In genomic region chr17:24171738-24172137, GRCm38 (mm10) we compare ENCODE assay signal across 18 mouse cellular contexts. TPM values are rescaled to one million over a fixed set of nuclear protein-coding genes. Genes with fewer than 3 reads are reported as not detected.
DNase-seq lines count a peak whose midpoint lies in the region; ATAC-seq and TF ChIP-seq lines count a peak whose summit lies in the region.
"Had no signal": no experiment of that assay in that cellular context is flagged by ENCODE, and none has a peak within 500 bp of the region (broad histone marks: within the 10 kb centered on the region; RNA-seq: fewer than 3 reads in every experiment).

No protein-coding gene starts in this region.

- no peaks in the 10 kb centered on the region for H3K36me3 ChIP-seq in lung, postnatal 0 days (ENCODE audit: insufficient read depth, low read length)
- H3K36me3 ChIP-seq in liver, embryonic 15.5 days (replicated peaks): peaks cover 13% of the 10 kb centered on the region
- peaks cover 13% of the 10 kb centered on the region for H3K36me3 ChIP-seq in embryonic facial prominence, embryonic 10.5 days (replicated peaks)

- no peaks in the 10 kb centered on the region for H3K9me3 ChIP-seq in lung, postnatal 0 days (ENCODE audit: low read length)
- H3K9me3 ChIP-seq in liver, embryonic 15.5 days (replicated peaks): no peaks in the 10 kb centered on the region
- H3K9me3 ChIP-seq in embryonic facial prominence, embryonic 10.5 days: no peaks in the 10 kb centered on the region
- H3K9me3 ChIP-seq: forebrain, embryonic 12.5 days; hindbrain, embryonic 12.5 days; limb, embryonic 15.5 days; midbrain, embryonic 10.5 days; neural tube, embryonic 13.5 days had no signal

- WGBS in lung, postnatal 0 days: 82% methylated on average over 4 of the region's 4 CpGs
- WGBS in lung, adult 2 months: 79% methylated on average over 4 of the region's 4 CpGs
- 70% methylated on average over 4 of the region's 4 CpGs for WGBS in liver, embryonic 15.5 days (ENCODE audit: insufficient replicate concordance)
- 89% methylated on average over 4 of the region's 4 CpGs for WGBS in embryonic facial prominence, embryonic 10.5 days

- no peak for ATAC-seq in lung, postnatal 0 days
- ATAC-seq in liver, embryonic 15.5 days (ENCODE audit: insufficient read depth): no peak
- peak; percentile 22; the same call in 1 of the 2 replicates for ATAC-seq in neutrophil, adult 5-6 weeks (ENCODE audit: extremely low read depth, insufficient number of reproducible peaks, low FRiP score, poor library complexity, severe bottlenecking)

- no peak for TF ChIP-seq EP300 in lung, postnatal 0 days (IDR thresholded peaks at IDR 0.05)

- H3K4me2 ChIP-seq in lung, postnatal 0 days (replicated peaks; ENCODE audit: low read depth, low read length): no peak overlapping the region
- H3K4me2 ChIP-seq in liver, embryonic 15.5 days: no peak overlapping the region
- H3K4me2 ChIP-seq: forebrain, embryonic 12.5 days; hindbrain, embryonic 12.5 days; limb, embryonic 15.5 days; neural tube, embryonic 13.5 days had no signal

- H3K9ac ChIP-seq in lung, postnatal 0 days (replicated peaks; ENCODE audit: low read depth): no peak overlapping the region
- no peak overlapping the region for H3K9ac ChIP-seq in liver, embryonic 15.5 days
- H3K9ac ChIP-seq: forebrain, embryonic 12.5 days; hindbrain, embryonic 12.5 days; limb, embryonic 15.5 days; neural tube, embryonic 13.5 days had no signal

- peak; percentile 20 for DNase-seq in lung, postnatal 0 days (ENCODE audit: low spot score)
- no peak for DNase-seq in lung, adult 2 months
- no peak for DNase-seq in retina, embryonic 14.5 days (ENCODE audit: low spot score)
- DNase-seq in embryonic facial prominence, embryonic 10.5 days (ENCODE audit: low spot score): no peak
- DNase-seq: adrenal gland, postnatal 36 days; cerebellum, adult 2 months; gastrocnemius, postnatal 14 days; heart, postnatal 10 days; kidney, adult 8-10 months; kidney, postnatal 25 days had no signal

- no peak for TF ChIP-seq POLR2A in lung, adult 2 months (IDR thresholded peaks at IDR 0.05; ENCODE audit: borderline replicate concordance, extremely low read depth, low read depth, low read length)
- TF ChIP-seq POLR2A in bone marrow macrophage, adult 2 months (IDR thresholded peaks at IDR 0.05; ENCODE audit: borderline replicate concordance, low read depth, low read length): peak; percentile 49; the same call in 1 of the 2 replicates

- no peaks in the 10 kb centered on the region for H3K27me3 ChIP-seq in lung, postnatal 0 days (replicated peaks; ENCODE audit: insufficient read depth, low read length)
- H3K27me3 ChIP-seq in liver, embryonic 15.5 days: no peaks in the 10 kb centered on the region
- no peaks in the 10 kb centered on the region for H3K27me3 ChIP-seq in embryonic facial prominence, embryonic 10.5 days (replicated peaks; ENCODE audit: low read depth, poor library complexity, severe bottlenecking)
- H3K27me3 ChIP-seq: limb, embryonic 15.5 days; neural tube, embryonic 13.5 days had no signal

- no peak overlapping the region for H3K4me3 ChIP-seq in lung, postnatal 0 days (ENCODE audit: low read depth, low read length)
- no peak overlapping the region for H3K4me3 ChIP-seq in lung, adult 2 months (replicated peaks; ENCODE audit: extremely low read depth, low read depth, low read length)
- H3K4me3 ChIP-seq in bone marrow macrophage, adult 2 months (ENCODE audit: insufficient read depth, low read length): peak overlapping the region; percentile 92
- no peak overlapping the region for H3K4me3 ChIP-seq in liver, embryonic 15.5 days (replicated peaks)
- H3K4me3 ChIP-seq in embryonic facial prominence, embryonic 10.5 days: no peak overlapping the region
- H3K4me3 ChIP-seq: forebrain, embryonic 12.5 days; hindbrain, embryonic 12.5 days; limb, embryonic 15.5 days; midbrain, embryonic 10.5 days; neural tube, embryonic 13.5 days had no signal

- no peak for TF ChIP-seq CTCF in lung, postnatal 0 days (IDR thresholded peaks at IDR 0.05)
- no peak for TF ChIP-seq CTCF in lung, adult 2 months (IDR thresholded peaks at IDR 0.05; ENCODE audit: insufficient read depth, low read length)
- no peak for TF ChIP-seq CTCF in bone marrow macrophage, adult 2 months (IDR thresholded peaks at IDR 0.05; ENCODE audit: low read depth, low read length)

- H3K4me1 ChIP-seq in lung, postnatal 0 days (ENCODE audit: insufficient read depth, low read depth, low read length): peaks cover 6% of the 10 kb centered on the region; the same call in 1 of the 2 replicates
- H3K4me1 ChIP-seq in lung, adult 2 months (ENCODE audit: control insufficient read depth, insufficient read depth, low read length): peaks cover 3% of the 10 kb centered on the region; the same call in 1 of the 2 replicates
- H3K4me1 ChIP-seq in bone marrow macrophage, adult 2 months (ENCODE audit: control insufficient read depth, insufficient read depth, low read length): peaks cover 16% of the 10 kb centered on the region
- H3K4me1 ChIP-seq in liver, embryonic 15.5 days (replicated peaks): peaks cover 54% of the 10 kb centered on the region
- H3K4me1 ChIP-seq in embryonic facial prominence, embryonic 10.5 days: peaks cover 21% of the 10 kb centered on the region

- no peak overlapping the region for H3K27ac ChIP-seq in lung, postnatal 0 days (ENCODE audit: low read length)
- peak overlapping the region; percentile 98 for H3K27ac ChIP-seq in bone marrow macrophage, adult 2 months (ENCODE audit: insufficient read depth, low read depth, low read length)
- H3K27ac ChIP-seq in liver, embryonic 15.5 days (replicated peaks): 0 out of 2 replicates have a peak overlapping the region, but pooled peaks have one; percentile 98
- H3K27ac ChIP-seq in embryonic facial prominence, embryonic 10.5 days (replicated peaks): no peak overlapping the region
- H3K27ac ChIP-seq: forebrain, embryonic 12.5 days; hindbrain, embryonic 12.5 days; limb, embryonic 15.5 days; midbrain, embryonic 10.5 days; neural tube, embryonic 13.5 days had no signal

RNA-seq across cellular contexts. Expression of gene Atp6v0c, which starts 2.2 kb away (rescaled TPM):
- polyA plus RNA-seq in lung, postnatal 0 days (2015; fragmentation: Nextera tagmentation; extraction: Ambion mirVana): 566 and 620 TPM in 2 replicates
- polyA plus RNA-seq in lung, adult 2 months (2012; rRNA removed): 880 and 1,077 TPM in 2 replicates
- 1,159 and 1,346 TPM in 2 replicates for polyA plus RNA-seq in bone marrow macrophage, adult 2 months (2012; ENCODE audit: insufficient read depth, insufficient read length, missing spikeins)
- 362 and 405 TPM in 2 replicates for polyA plus RNA-seq in liver, embryonic 15.5 days (2015; fragmentation: Nextera tagmentation; extraction: Ambion mirVana)
- 98.2 and 104 TPM in 2 replicates for total RNA-seq in neutrophil, adult 5-6 weeks (2017)
- polyA plus RNA-seq in embryonic facial prominence, embryonic 10.5 days (2016; fragmentation: Nextera tagmentation; extraction: Ambion mirVana): 422 and 435 TPM in 2 replicates

RNA-seq across cellular contexts. Expression of gene Amdhd2, which starts 8.2 kb away (rescaled TPM):
- polyA plus RNA-seq in lung, postnatal 0 days (2015; fragmentation: Nextera tagmentation; extraction: Ambion mirVana): 44.1 and 44.2 TPM in 2 replicates
- polyA plus RNA-seq in lung, adult 2 months (2012; rRNA removed): 58.3 and 58.8 TPM in 2 replicates
- polyA plus RNA-seq in bone marrow macrophage, adult 2 months (2012; ENCODE audit: insufficient read depth, insufficient read length, missing spikeins): 89.6 and 118 TPM in 2 replicates
- polyA plus RNA-seq in liver, embryonic 15.5 days (2015; fragmentation: Nextera tagmentation; extraction: Ambion mirVana): 21.4 and 23.6 TPM in 2 replicates
- 45.5 and 49.4 TPM in 2 replicates for total RNA-seq in neutrophil, adult 5-6 weeks (2017)
- polyA plus RNA-seq in embryonic facial prominence, embryonic 10.5 days (2016; fragmentation: Nextera tagmentation; extraction: Ambion mirVana): 44.6 and 50.0 TPM in 2 replicates

RNA-seq across cellular contexts. Expression of gene Pdpk1, which starts 21.0 kb away (rescaled TPM):
- 26.4 and 32.3 TPM in 2 replicates for polyA plus RNA-seq in lung, postnatal 0 days (2015; fragmentation: Nextera tagmentation; extraction: Ambion mirVana)
- 16.4 and 19.8 TPM in 2 replicates for polyA plus RNA-seq in lung, adult 2 months (2012; rRNA removed)
- polyA plus RNA-seq in bone marrow macrophage, adult 2 months (2012; ENCODE audit: insufficient read depth, insufficient read length, missing spikeins): 32.9 and 39.6 TPM in 2 replicates
- polyA plus RNA-seq in liver, embryonic 15.5 days (2015; fragmentation: Nextera tagmentation; extraction: Ambion mirVana): 25.2 and 26.3 TPM in 2 replicates
- 57.5 and 63.3 TPM in 2 replicates for total RNA-seq in neutrophil, adult 5-6 weeks (2017)
- 30.4 and 30.9 TPM in 2 replicates for polyA plus RNA-seq in embryonic facial prominence, embryonic 10.5 days (2016; fragmentation: Nextera tagmentation; extraction: Ambion mirVana)

RNA-seq across cellular contexts. Expression of gene Tbc1d24, which starts 33.6 kb away (rescaled TPM):
- 1.8 and 1.9 TPM in 2 replicates for polyA plus RNA-seq in lung, postnatal 0 days (2015; fragmentation: Nextera tagmentation; extraction: Ambion mirVana)
- polyA plus RNA-seq in lung, adult 2 months (2012; rRNA removed): 13.9 and 30.2 TPM in 2 replicates
- polyA plus RNA-seq in bone marrow macrophage, adult 2 months (2012; ENCODE audit: insufficient read depth, insufficient read length, missing spikeins): 23.0 and 24.0 TPM in 2 replicates
- polyA plus RNA-seq in liver, embryonic 15.5 days (2015; fragmentation: Nextera tagmentation; extraction: Ambion mirVana): 6.6 and 7.9 TPM in 2 replicates
- total RNA-seq in neutrophil, adult 5-6 weeks (2017): 0.35 and 0.37 TPM in 2 replicates
- 6.0 and 6.1 TPM in 2 replicates for polyA plus RNA-seq in embryonic facial prominence, embryonic 10.5 days (2016; fragmentation: Nextera tagmentation; extraction: Ambion mirVana)

RNA-seq across cellular contexts. Expression of gene Ntn3, which starts 37.6 kb away (rescaled TPM):
- 2.3 and 2.5 TPM in 2 replicates for polyA plus RNA-seq in lung, postnatal 0 days (2015; fragmentation: Nextera tagmentation; extraction: Ambion mirVana)
- 8.2 and 10.4 TPM in 2 replicates for polyA plus RNA-seq in lung, adult 2 months (2012; rRNA removed)
- 0.47 TPM in 1 of 2 replicates, not detected in the other for polyA plus RNA-seq in bone marrow macrophage, adult 2 months (2012; ENCODE audit: insufficient read depth, insufficient read length, missing spikeins)
- polyA plus RNA-seq in liver, embryonic 15.5 days (2015; fragmentation: Nextera tagmentation; extraction: Ambion mirVana): 1.1 and 1.2 TPM in 2 replicates
- not detected in 2 replicates for total RNA-seq in neutrophil, adult 5-6 weeks (2017)
- polyA plus RNA-seq in embryonic facial prominence, embryonic 10.5 days (2016; fragmentation: Nextera tagmentation; extraction: Ambion mirVana): 5.0 and 7.3 TPM in 2 replicates

Comparison
In these comparisons a context has a peak if more than half of its experiments do, and no peak if none do; other contexts are left out.
1. H3K27ac ChIP-seq: peak in bone marrow macrophage, adult 2 months (single experiment) and liver, embryonic 15.5 days (single experiment); none in lung, postnatal 0 days (single experiment) and embryonic facial prominence, embryonic 10.5 days (single experiment).